8 mouse cellular contexts compared by ENCODE assay signal in the genomic region with DNA sequence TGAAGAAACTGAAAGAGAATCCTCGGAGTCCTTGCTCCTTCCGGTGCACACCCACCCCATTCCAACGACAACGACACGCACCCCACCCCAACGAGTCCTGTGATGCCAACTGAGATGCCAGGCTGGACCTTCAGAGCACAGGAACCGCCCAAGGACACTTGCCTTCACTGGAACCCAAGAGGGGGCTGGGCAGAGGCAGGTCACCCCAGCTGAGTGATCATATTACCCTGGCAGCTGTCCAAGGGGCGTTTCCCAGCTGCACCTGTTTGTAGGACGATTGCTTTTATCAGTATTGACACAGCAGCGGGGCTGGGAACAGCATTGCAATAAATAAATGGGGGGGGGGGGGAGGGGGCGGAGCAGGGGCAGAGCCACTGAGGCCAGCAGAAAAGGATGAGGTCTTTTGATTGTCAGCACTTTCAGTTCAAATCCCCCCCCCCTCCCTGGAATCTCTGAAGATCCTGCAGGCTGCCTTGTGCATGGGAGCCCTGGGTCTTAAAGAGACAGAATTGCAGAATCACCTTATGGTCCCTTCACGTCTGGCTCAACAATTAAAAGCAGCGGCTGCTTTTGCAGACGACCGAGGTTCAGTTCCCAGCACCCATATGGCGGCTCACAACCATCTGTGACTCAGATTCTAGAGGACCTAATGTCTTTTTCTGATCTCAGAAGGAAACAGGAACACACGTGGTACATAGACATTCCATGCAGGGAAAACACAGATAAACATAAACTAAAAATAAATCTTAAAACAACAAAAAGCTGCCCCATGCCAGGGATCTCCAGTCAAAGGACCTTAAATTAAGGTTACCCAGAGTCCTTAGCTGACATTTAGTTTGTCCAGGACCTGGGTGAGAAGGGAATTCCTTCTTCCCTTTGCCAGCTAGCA. TPM values are rescaled to one million over a fixed set of nuclear protein-coding genes. Genes with fewer than 3 reads are reported as not detected.
DNase-seq lines count a peak whose midpoint lies in the region; ATAC-seq lines count a peak whose summit lies in the region.

No protein-coding gene starts in this region.

- no peaks in the 10 kb centered on the region for H3K27me3 ChIP-seq in embryonic facial prominence, embryonic 14.5 days (replicated peaks; ENCODE audit: control insufficient read depth, insufficient read depth, low read length)
- H3K27me3 ChIP-seq in heart, embryonic 16.5 days (ENCODE audit: control insufficient read depth, insufficient read depth, low read length): no peaks in the 10 kb centered on the region

- H3K4me3 ChIP-seq in embryonic facial prominence, embryonic 14.5 days (ENCODE audit: low read depth, low read length): no peak overlapping the region
- H3K4me3 ChIP-seq in heart, embryonic 16.5 days (ENCODE audit: low read length): no peak overlapping the region; the same call in 1 of the 2 replicates

- DNase-seq in A20 (ENCODE audit: low read depth, low spot score): peak; percentile 96
- DNase-seq in MEL-GATA-1-ER (ENCODE audit: extremely low read depth, low read depth): peak; percentile 93
- DNase-seq in embryonic facial prominence, embryonic 14.5 days (ENCODE audit: low spot score): peak; percentile 74
- peak; percentile 87 for DNase-seq in kidney, postnatal 10 days
- peak; percentile 90 for DNase-seq in lung, postnatal 36 days
- DNase-seq in spleen, postnatal 36 days (ENCODE audit: low spot score in 2 of 2): peak; percentile 82 to 91

- no peak overlapping the region for H3K9ac ChIP-seq in embryonic facial prominence, embryonic 14.5 days (ENCODE audit: low read depth, low read length)
- H3K9ac ChIP-seq in heart, embryonic 16.5 days (ENCODE audit: low read length): peak overlapping the region; percentile 50; the same call in 1 of the 2 replicates

- 0 out of 2 replicates have a peak overlapping the region, but pooled peaks have one; percentile 17 for H3K27ac ChIP-seq in embryonic facial prominence, embryonic 14.5 days (replicated peaks; ENCODE audit: low read depth, low read length)
- H3K27ac ChIP-seq in heart, embryonic 16.5 days (ENCODE audit: low read length): peak overlapping the region; percentile 92

- H3K4me1 ChIP-seq in embryonic facial prominence, embryonic 14.5 days (ENCODE audit: control insufficient read depth, insufficient read depth, low read length): peaks cover 14% of the 10 kb centered on the region
- H3K4me1 ChIP-seq in heart, embryonic 16.5 days (ENCODE audit: control insufficient read depth, insufficient read depth, low read length): peaks cover 31% of the 10 kb centered on the region

- H3K4me2 ChIP-seq in embryonic facial prominence, embryonic 14.5 days (ENCODE audit: low read depth, low read length): peak overlapping the region; percentile 82
- H3K4me2 ChIP-seq in heart, embryonic 16.5 days (ENCODE audit: low read depth, low read length): peak overlapping the region; percentile 69

- no peaks in the 10 kb centered on the region for H3K9me3 ChIP-seq in embryonic facial prominence, embryonic 14.5 days (ENCODE audit: control insufficient read depth, low read length)
- no peaks in the 10 kb centered on the region for H3K9me3 ChIP-seq in heart, embryonic 16.5 days (replicated peaks; ENCODE audit: control insufficient read depth, low read length)

- no peak for ATAC-seq in embryonic facial prominence, embryonic 14.5 days (ENCODE audit: low read depth)
- ATAC-seq in heart, embryonic 16.5 days (replicated peaks; ENCODE audit: extremely low read depth, insufficient read depth, low FRiP score): no peak
- ATAC-seq in frontal cortex, adult (ENCODE audit: low TSS enrichment): no peak

- no peaks in the 10 kb centered on the region for H3K36me3 ChIP-seq in embryonic facial prominence, embryonic 14.5 days (ENCODE audit: control insufficient read depth, insufficient read depth, low read length)
- no peaks in the 10 kb centered on the region for H3K36me3 ChIP-seq in heart, embryonic 16.5 days (ENCODE audit: control insufficient read depth, insufficient read depth)

- 22% methylated on average over 16 of the region's 17 CpGs for WGBS in embryonic facial prominence, embryonic 14.5 days
- WGBS in heart, embryonic 16.5 days: 22% methylated on average over 17 of the region's 17 CpGs

RNA-seq across cellular contexts. Expression of gene Pim1, which starts 52.0 kb away (rescaled TPM):
- polyA plus RNA-seq in embryonic facial prominence, embryonic 14.5 days (2014; fragmentation: Nextera tagmentation; extraction: Ambion mirVana): 10.7 and 13.6 TPM in 2 replicates
- polyA plus RNA-seq in heart, embryonic 16.5 days (2015; fragmentation: Nextera tagmentation; extraction: Ambion mirVana): 14.4 and 15.7 TPM in 2 replicates
